ENCODE assay signal across 27 mouse cellular contexts in the genomic region with DNA sequence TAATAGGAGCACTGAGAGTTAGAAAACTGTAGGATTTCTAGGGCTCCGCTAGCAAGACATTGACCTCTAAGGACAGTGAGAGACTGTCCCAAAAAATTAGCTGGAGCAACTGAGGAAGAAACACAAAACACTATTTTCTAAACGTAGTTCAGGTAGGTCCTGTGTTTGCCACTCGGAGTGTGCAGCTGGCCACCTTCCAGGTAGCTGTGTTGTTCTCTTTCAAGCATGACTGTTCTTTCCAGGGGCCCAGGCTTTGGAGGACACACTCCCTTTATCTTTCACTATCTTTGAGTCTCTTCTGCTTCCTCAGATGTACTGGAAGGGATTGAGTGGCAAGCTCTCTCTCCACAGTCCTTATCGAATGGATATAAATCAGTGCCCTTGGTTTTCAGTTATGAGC. TPM values are rescaled to one million over a fixed set of nuclear protein-coding genes. Genes with fewer than 3 reads are reported as not detected.
A peak's percentile ranks its signal among the peaks of the same experiment; 100 is the strongest.
DNase-seq lines count a peak whose midpoint lies in the region; ATAC-seq lines count a peak whose summit lies in the region.
"Had no signal": no experiment of that assay in that cellular context is flagged by ENCODE, and none has a peak within 500 bp of the region (broad histone marks: within the 10 kb centered on the region; RNA-seq: fewer than 3 reads in every experiment).

No protein-coding gene starts in this region.

- DNase-seq in cerebellum, postnatal 10 days: peak; percentile 45 to 50
- DNase-seq in cerebellum, postnatal 36 days: no peak
- DNase-seq in kidney, adult 9 months: peak; percentile 19
- peak; percentile 15 to 63 for DNase-seq in kidney, postnatal 36 days
- DNase-seq in adrenal gland, adult (ENCODE audit: inconsistent age in 2 of 2, low spot score in 1 of 2): no peak
- DNase-seq: adrenal gland, adult 2 months; adrenal gland, postnatal 10 days; adrenal gland, postnatal 25 days; B cell, adult 2 months; cerebellum, adult 11 months; cerebellum, adult 18-20 months; cerebellum, adult 8-10 months; cerebellum, adult 9-11 months; embryo, embryonic 11 days had no signal

- no peak overlapping the region for H3K4me3 ChIP-seq in kidney, embryonic 15.5 days (replicated peaks)
- H3K4me3 ChIP-seq in kidney, embryonic 14.5 days (ENCODE audit: low read length): no peak overlapping the region
- H3K4me3 ChIP-seq: embryonic facial prominence, embryonic 13.5 days; embryonic facial prominence, embryonic 15.5 days; erythroblast, embryonic 14.5 days; forebrain, embryonic 10.5 days; forebrain, embryonic 12.5 days had no signal

- peaks cover 10% of the 10 kb centered on the region for H3K4me1 ChIP-seq in kidney, embryonic 15.5 days
- H3K4me1 ChIP-seq in kidney, embryonic 14.5 days (ENCODE audit: control insufficient read depth, insufficient read depth, low read length): peaks cover 10% of the 10 kb centered on the region; the same call in 1 of the 2 replicates

- H3K27me3 ChIP-seq in kidney, embryonic 15.5 days: peaks cover 36% of the 10 kb centered on the region
- H3K27me3 ChIP-seq in kidney, embryonic 14.5 days (ENCODE audit: control insufficient read depth, insufficient read depth, low read length): peaks cover 23% of the 10 kb centered on the region

- 90% methylated on average over 4 of the region's 4 CpGs for WGBS in kidney, embryonic 15.5 days
- WGBS in kidney, embryonic 14.5 days: 90% methylated on average over 4 of the region's 4 CpGs

- ATAC-seq in kidney, embryonic 15.5 days (replicated peaks; ENCODE audit: low FRiP score): no peak
- no peak for ATAC-seq in kidney, embryonic 14.5 days (ENCODE audit: low FRiP score, low TSS enrichment)
- ATAC-seq: activated CD4-positive, CD25-positive, alpha-beta regulatory T cell, adult 4 months; CD4-positive, CD25-positive, alpha-beta regulatory T cell, adult 4 months; forebrain, embryonic 14.5 days; forebrain, embryonic 16.5 days; Patski had no signal

- no peaks in the 10 kb centered on the region for H3K9me3 ChIP-seq in kidney, embryonic 15.5 days (replicated peaks)
- H3K9me3 ChIP-seq in kidney, embryonic 14.5 days (ENCODE audit: control insufficient read depth, low read length): no peaks in the 10 kb centered on the region
- H3K9me3 ChIP-seq: embryonic facial prominence, embryonic 13.5 days; embryonic facial prominence, embryonic 15.5 days; forebrain, embryonic 10.5 days; forebrain, embryonic 12.5 days had no signal

- peaks cover 3% of the 10 kb centered on the region; the same call in 1 of the 2 replicates for H3K36me3 ChIP-seq in kidney, embryonic 15.5 days
- H3K36me3 ChIP-seq in kidney, embryonic 14.5 days (ENCODE audit: control insufficient read depth, insufficient read depth, low read length): peaks cover 2% of the 10 kb centered on the region; the same call in 1 of the 2 replicates
- H3K36me3 ChIP-seq: forebrain, embryonic 12.5 days had no signal

- H3K9ac ChIP-seq in kidney, embryonic 15.5 days: no peak overlapping the region
- H3K9ac ChIP-seq in kidney, embryonic 14.5 days (ENCODE audit: low read depth, low read length): no peak overlapping the region
- H3K9ac ChIP-seq: embryonic facial prominence, embryonic 13.5 days; embryonic facial prominence, embryonic 15.5 days; forebrain, embryonic 12.5 days had no signal

- H3K27ac ChIP-seq in kidney, embryonic 15.5 days: no peak overlapping the region
- H3K27ac ChIP-seq in kidney, embryonic 14.5 days (ENCODE audit: low read depth, low read length): no peak overlapping the region
- H3K27ac ChIP-seq: embryonic facial prominence, embryonic 13.5 days; embryonic facial prominence, embryonic 15.5 days; forebrain, embryonic 10.5 days; forebrain, embryonic 12.5 days had no signal

- H3K4me2 ChIP-seq in kidney, embryonic 15.5 days: no peak overlapping the region
- H3K4me2 ChIP-seq in kidney, embryonic 14.5 days (replicated peaks; ENCODE audit: low read depth, low read length): no peak overlapping the region
- H3K4me2 ChIP-seq: embryonic facial prominence, embryonic 13.5 days; embryonic facial prominence, embryonic 15.5 days; forebrain, embryonic 12.5 days had no signal

RNA-seq across cellular contexts. Expression of gene Ngb, which starts 1.1 kb away (rescaled TPM):
- 0.69 and 0.74 TPM in 2 replicates for polyA plus RNA-seq in kidney, embryonic 15.5 days (2015; fragmentation: Nextera tagmentation; extraction: Ambion mirVana)
- 0.14 and 0.43 TPM in 2 replicates for polyA plus RNA-seq in kidney, embryonic 14.5 days (2014; fragmentation: Nextera tagmentation; extraction: Ambion mirVana)
- polyA plus RNA-seq: CD4-positive, CD25-positive, alpha-beta regulatory T cell, adult 4 months; embryonic facial prominence, embryonic 11.5 days; erythroblast, embryonic 14.5 days had no signal

RNA-seq across cellular contexts. Expression of gene Gstz1, which starts 43.5 kb away (rescaled TPM):
- polyA plus RNA-seq in kidney, embryonic 15.5 days (2015; fragmentation: Nextera tagmentation; extraction: Ambion mirVana): 43.9 and 56.1 TPM in 2 replicates
- polyA plus RNA-seq in kidney, embryonic 14.5 days (2014; fragmentation: Nextera tagmentation; extraction: Ambion mirVana): 41.6 and 44.8 TPM in 2 replicates

RNA-seq across cellular contexts. Expression of gene Pomt2, which starts 44.3 kb away (rescaled TPM):
- 18.5 and 19.0 TPM in 2 replicates for polyA plus RNA-seq in kidney, embryonic 15.5 days (2015; fragmentation: Nextera tagmentation; extraction: Ambion mirVana)
- polyA plus RNA-seq in kidney, embryonic 14.5 days (2014; fragmentation: Nextera tagmentation; extraction: Ambion mirVana): 14.4 and 21.2 TPM in 2 replicates

Comparison
In these comparisons a context has a peak if more than half of its experiments do, and no peak if none do; other contexts are left out.
1. DNase-seq: peak in cerebellum, postnatal 10 days (2 of 2), kidney, adult 9 months (single experiment) and kidney, postnatal 36 days (2 of 2); none in cerebellum, postnatal 36 days (0 of 2) and adrenal gland, adult (0 of 2).